Mouse (Mus musculus): ENCODE measurements around the gene Ntrk2. TPM values are rescaled to one million over a fixed set of nuclear protein-coding genes. Genes with fewer than 3 reads are reported as not detected.
"Not testable (repeated sequence)": the region's sequence is repeated elsewhere in the genome, so short reads cannot be mapped to it uniquely, and the experiment has no call there.

Gene Ntrk2
- total RNA-seq, 2 experiments from 2014 or later, result 292 to 320 TPM

- no peak for DNase-seq (ENCODE audit: low spot score in 2 of 2)
These were observed 293.7 kb downstream of the Ntrk2 start for GRCm38 (mm10) chr13:59100086-59100485.

DNA sequence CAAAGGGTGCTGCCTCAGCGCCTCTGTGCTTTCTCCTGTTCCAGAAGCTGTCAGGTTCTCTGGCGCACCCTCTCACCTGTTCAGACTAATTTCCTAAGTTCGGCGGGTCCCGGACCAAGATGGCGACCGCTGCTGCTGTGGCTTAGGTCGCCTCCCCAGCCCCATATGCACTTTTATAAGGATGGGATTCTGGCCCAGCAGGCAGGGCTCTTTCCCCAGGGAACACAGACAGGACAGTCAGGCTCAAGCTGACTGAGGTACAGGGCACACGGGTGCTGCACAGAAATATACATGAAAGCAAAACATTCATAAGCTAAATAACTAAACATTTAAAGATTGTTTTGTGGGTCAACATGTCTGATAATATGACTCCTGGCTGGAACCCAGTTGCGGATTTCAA is 301.4 kb downstream of the Ntrk2 start:
- DNase-seq (ENCODE audit: low spot score in 2 of 2), result not testable (repeated sequence)

- DNase-seq (ENCODE audit: low spot score in 2 of 2), result no peak
These were observed 303.7 kb downstream of the Ntrk2 start for GRCm38 (mm10) chr13:59110107-59110506.

GRCm38 (mm10) chr13:59114684-59115083 is 308.3 kb downstream of the Ntrk2 start:
- no peak for DNase-seq (ENCODE audit: low spot score in 2 of 2)

- DNase-seq (ENCODE audit: low spot score in 2 of 2), result no peak
These were observed 309.2 kb downstream of the Ntrk2 start for GRCm38 (mm10) chr13:59115551-59115950.

DNA sequence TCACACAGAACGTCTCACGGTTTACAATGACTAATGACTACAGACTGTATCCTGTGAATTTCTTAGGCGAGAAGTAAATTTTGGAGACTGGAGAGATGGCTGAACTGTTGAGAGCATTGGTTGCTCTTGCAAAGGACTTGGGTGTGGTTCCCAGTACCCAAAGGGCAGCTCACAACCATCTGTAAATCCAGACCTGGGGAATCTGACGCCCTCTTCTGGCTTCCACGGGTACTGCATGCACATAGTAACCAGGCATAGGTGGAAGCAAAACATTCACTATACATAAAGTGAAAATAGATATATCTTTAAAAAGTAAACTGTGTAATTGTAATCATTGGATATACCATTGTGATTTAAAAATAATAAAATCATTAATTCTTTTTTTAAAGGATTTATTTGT is 310.9 kb downstream of the Ntrk2 start:
- DNase-seq (ENCODE audit: low spot score in 2 of 2), result no peak

- no peak for DNase-seq (ENCODE audit: low spot score in 2 of 2)
These were observed 313.4 kb downstream of the Ntrk2 start for GRCm38 (mm10) chr13:59119596-59120394.

GRCm38 (mm10) chr13:59143141-59143744 is 336.9 kb downstream of the Ntrk2 start:
- peak in 1 of 2 experiments; percentile 83 for DNase-seq (ENCODE audit: low spot score in 2 of 2)

DNA sequence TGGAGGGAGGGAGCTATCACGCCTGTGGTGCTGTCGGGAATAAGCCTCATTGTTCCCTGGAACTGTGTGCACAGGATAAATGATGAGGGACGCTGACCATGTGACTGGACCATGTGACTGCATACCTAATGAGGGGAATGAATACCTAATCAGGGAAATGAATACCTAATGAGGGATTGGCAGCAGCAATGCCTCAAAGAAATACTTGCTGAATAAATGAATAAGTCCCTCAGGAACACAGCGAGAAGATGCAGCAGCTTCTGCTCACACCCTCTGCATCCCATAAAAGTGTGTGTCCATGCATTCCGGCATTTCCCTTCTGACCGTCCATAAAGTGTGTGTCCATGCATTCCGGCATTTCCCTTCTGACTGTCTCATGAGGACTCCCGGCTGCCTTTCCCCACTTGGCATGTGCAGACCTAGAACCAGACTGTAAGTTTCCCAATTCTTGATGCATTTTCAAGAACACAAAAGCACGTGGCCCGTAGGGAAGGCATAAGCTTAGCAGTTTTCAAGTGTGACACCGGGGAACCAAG is 338.0 kb downstream of the Ntrk2 start:
- peak; percentile 57 to 83 for DNase-seq (ENCODE audit: low spot score in 2 of 2)

GRCm38 (mm10) chr13:59145677-59146555 is 339.5 kb downstream of the Ntrk2 start:
- DNase-seq (ENCODE audit: low spot score in 2 of 2), result peak; percentile 85 to 95

GRCm38 (mm10) chr13:59146616-59147015 is 340.2 kb downstream of the Ntrk2 start:
- no peak for DNase-seq (ENCODE audit: low spot score in 2 of 2)

DNA sequence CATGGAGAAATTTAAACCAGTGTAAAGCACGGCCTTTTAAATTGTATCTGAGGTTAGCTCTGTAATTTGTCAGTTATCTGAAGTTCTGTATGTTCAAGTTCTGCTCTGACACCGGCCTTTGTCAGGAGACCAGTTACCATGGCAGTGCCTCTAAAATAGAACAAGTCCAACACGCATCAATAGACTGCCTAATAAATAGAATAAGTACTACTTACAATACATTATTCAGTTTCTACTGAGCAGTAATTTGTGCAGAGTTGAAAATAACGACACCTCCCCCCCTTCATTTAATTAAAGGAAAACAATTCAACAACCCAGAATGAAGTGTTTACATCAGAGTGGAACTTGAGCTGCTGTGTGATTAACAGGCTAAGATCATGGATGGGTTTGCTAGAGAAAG is 341.6 kb downstream of the Ntrk2 start:
- DNase-seq (ENCODE audit: low spot score in 2 of 2), result no peak

DNA sequence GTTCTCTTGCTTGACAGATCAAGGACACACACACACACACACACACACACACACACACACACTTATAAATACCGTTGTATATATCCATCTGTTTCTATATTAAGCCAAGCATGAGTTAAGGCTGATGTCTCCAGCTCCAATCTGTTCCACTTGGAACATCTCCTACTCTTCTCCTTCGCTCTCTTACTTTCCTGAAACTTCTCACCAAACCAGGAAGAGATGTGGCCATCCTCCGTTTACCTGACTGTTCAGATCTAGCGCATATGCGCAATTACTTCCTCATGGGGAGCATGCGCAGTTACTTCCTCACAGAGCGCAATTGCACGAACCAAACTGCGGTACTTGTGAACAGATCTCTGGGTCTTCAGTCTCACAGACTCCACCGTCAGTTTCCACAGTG is 342.4 kb downstream of the Ntrk2 start:
- no peak for DNase-seq (ENCODE audit: low spot score in 2 of 2)

- no peak for DNase-seq (ENCODE audit: low spot score in 2 of 2)
These were observed 357.6 kb downstream of the Ntrk2 start for GRCm38 (mm10) chr13:59164015-59164414.

DNA sequence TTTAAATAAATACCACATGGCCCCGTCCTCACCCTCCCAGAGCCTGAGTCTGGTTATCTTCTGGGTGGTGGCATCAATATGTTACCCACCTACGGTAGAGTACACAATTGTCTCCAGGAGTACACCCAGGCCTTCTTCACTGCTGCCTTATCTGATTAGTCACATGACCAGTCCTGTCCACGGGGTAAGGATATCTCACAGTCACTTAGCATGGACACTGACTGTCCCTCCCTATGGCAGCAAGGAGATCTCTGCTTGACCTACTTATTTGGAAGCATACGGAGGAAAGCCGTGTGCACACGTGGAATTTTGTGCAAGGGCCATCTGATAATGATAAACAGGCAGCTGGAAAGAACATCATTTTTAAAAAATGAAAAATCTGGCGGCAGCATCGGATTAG is 367.5 kb downstream of the Ntrk2 start:
- no peak for DNase-seq (ENCODE audit: low spot score in 2 of 2)

- no peak for DNase-seq (ENCODE audit: low spot score in 2 of 2)
These were observed 369.7 kb downstream of the Ntrk2 start for GRCm38 (mm10) chr13:59176021-59176420.

DNA sequence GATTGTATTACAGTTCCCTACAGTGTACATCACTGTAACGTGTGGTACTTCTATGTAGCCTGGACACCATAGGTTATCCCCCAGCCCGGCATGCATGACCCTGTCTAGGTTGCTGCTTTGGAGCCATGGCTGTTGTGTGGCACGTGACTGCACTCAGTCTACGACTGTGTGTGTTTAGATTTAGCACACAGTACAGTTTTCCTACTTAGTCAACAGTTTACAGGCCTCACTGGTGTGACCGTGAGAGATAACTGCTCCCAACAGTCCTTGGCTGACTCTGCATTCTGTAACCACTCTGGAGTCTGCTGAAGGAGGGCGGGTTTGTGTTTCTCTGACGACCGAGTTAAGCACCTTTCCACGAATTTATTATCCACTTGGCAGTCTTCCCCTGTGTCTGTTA is 370.1 kb downstream of the Ntrk2 start:
- no peak for DNase-seq (ENCODE audit: low spot score in 2 of 2)

DNA sequence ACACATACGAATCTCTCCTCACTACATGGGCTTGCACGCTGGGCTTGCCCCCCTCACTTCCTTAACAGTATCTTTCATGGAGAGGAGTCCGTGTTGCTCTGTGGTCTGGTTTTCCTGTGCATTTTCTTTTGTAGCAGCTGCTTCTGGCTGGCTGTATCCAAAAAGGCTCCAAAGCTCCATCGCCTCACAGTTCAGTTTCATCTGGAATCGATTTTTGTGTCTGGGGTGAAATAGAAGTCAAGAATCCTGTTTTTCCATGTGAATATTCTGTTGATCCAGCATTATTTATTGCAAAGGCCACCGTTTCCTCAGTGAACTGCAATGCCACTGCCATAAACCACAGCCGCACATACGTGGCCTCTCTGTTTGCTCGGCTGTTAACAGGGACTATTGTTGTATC is 370.6 kb downstream of the Ntrk2 start:
- DNase-seq (ENCODE audit: low spot score in 2 of 2), result no peak

- DNase-seq (ENCODE audit: low spot score in 2 of 2), result no peak
These were observed 373.6 kb downstream of the Ntrk2 start for GRCm38 (mm10) chr13:59179986-59180385.

GRCm38 (mm10) chr13:59180781-59181180 is 374.4 kb downstream of the Ntrk2 start:
- peak; percentile 36 to 74 for DNase-seq (ENCODE audit: low spot score in 2 of 2)

GRCm38 (mm10) chr13:59181188-59181947 is 375.0 kb downstream of the Ntrk2 start:
- no peak for DNase-seq (ENCODE audit: low spot score in 2 of 2)

All from layer of hippocampus, postnatal 14 days (tissue).